Mouse (Mus musculus) thymus, adult 2 months (tissue): ENCODE data around the gene Polr1d.

Source experiments
- CTCF ChIP-seq: fragments of 200-500 bp; IDR thresholded peaks from 2 replicates; pipeline ENCODE4 v1.5.1; 2012; ENCODE audit warnings: mild to moderate bottlenecking, control low read depth, low read length, moderate library complexity, borderline replicate concordance; ENCODE audit not compliant: control insufficient read depth, poor library complexity, insufficient read depth; ENCODE audit errors: extremely low read depth
- POLR2A ChIP-seq: fragments of 200-500 bp; IDR thresholded peaks from 2 replicates; pipeline ENCODE4 v1.6.1; 2012; ENCODE audit warnings: mild to moderate bottlenecking, low read length, control low read depth, moderate library complexity; ENCODE audit not compliant: control insufficient read depth, poor library complexity, insufficient read depth; ENCODE audit errors: extremely low read depth

- TF ChIP-seq CTCF: no peak
- no peak for TF ChIP-seq POLR2A
Observed at GRCm38 (mm10) chr5:147135089-147135446, 58.2 kb downstream of the Polr1d start.
